Mouse (Mus musculus) heart, adult 2 months (tissue): ENCODE measurements around the gene Htra3.

ENCODE experiments used
- CTCF ChIP-seq: fragments of 200-600 bp; IDR thresholded peaks from 2 replicates; pipeline ENCODE4 v1.8.1; 2022; ENCODE audit warnings: antibody characterized with exemption, mild to moderate bottlenecking, moderate library complexity
- POLR2A ChIP-seq: fragments of 200-500 bp; IDR thresholded peaks from 2 replicates; pipeline ENCODE4 v1.6.1; 2011; ENCODE audit warnings: mild to moderate bottlenecking, low read depth, low read length, control low read depth; ENCODE audit not compliant: insufficient read depth

- TF ChIP-seq POLR2A: no peak
- no peak for TF ChIP-seq CTCF
These were observed 68.4 kb downstream of the Htra3 start for GRCm38 (mm10) chr5:35611170-35611569.
